Mouse (Mus musculus) cerebellum, adult 2 months (tissue): ENCODE measurements around the gene Schip1. TPM values are rescaled to one million over a fixed set of nuclear protein-coding genes. Genes with fewer than 3 reads are reported as not detected.

Experiments used
- DNase-seq, 2 experiments: peaks; one replicate each; pipeline ENCODE4 v3.0.0; 2021
- H3K27ac ChIP-seq: fragments of 200-500 bp; 2 replicates; pipeline ENCODE4 v1.5.1; 2012; ENCODE audit warnings: low read length, control low read depth, inconsistent platforms; ENCODE audit not compliant: insufficient read depth
- H3K27me3 ChIP-seq: fragments of 200-500 bp; 2 replicates; pipeline ENCODE4 v1.6.1; 2012; ENCODE audit warnings: inconsistent platforms, mild to moderate bottlenecking, low read length, moderate library complexity; ENCODE audit not compliant: control insufficient read depth, insufficient read depth
- H3K4me1 ChIP-seq: fragments of 200-500 bp; 2 replicates; pipeline ENCODE4 v1.6.1; 2011; ENCODE audit warnings: low read length; ENCODE audit not compliant: control insufficient read depth, insufficient read depth
- H3K4me3 ChIP-seq: fragments of 200-500 bp; replicated peaks from 2 replicates; pipeline ENCODE3; 2011; ENCODE audit warnings: mild to moderate bottlenecking, low read depth, low read length, control low read depth; ENCODE audit not compliant: insufficient read depth
- CTCF ChIP-seq: fragments of 200-500 bp; IDR thresholded peaks from 2 replicates; pipeline ENCODE4 v1.5.1; 2011; ENCODE audit warnings: low read depth, mild to moderate bottlenecking, control low read depth, low read length, moderate library complexity, borderline replicate concordance; ENCODE audit not compliant: insufficient read depth
- POLR2A ChIP-seq: fragments of 200-500 bp; IDR thresholded peaks from 2 replicates; pipeline ENCODE4 v1.6.1; 2011; ENCODE audit warnings: low read length, control low read depth, borderline replicate concordance; ENCODE audit not compliant: insufficient read depth
- WGBS: fragments of 180-500 bp; shearing (Covaris S2); methylation state at CpG from one replicate; pipeline ENCODE4 v1.1.7; 2018; 5-methylcytosine and 5-hydroxymethylcytosine counted together
- polyA plus RNA-seq: library from polyadenylated mRNA; depleted of rRNA; stranded (reverse); fragments of >200 nt; gene quantifications from 2 replicates; pipeline ENCODE4 v1.2.3, GENCODE M21; 2012

Gene Schip1
- polyA plus RNA-seq, 1 experiment: 208 TPM

DNA sequence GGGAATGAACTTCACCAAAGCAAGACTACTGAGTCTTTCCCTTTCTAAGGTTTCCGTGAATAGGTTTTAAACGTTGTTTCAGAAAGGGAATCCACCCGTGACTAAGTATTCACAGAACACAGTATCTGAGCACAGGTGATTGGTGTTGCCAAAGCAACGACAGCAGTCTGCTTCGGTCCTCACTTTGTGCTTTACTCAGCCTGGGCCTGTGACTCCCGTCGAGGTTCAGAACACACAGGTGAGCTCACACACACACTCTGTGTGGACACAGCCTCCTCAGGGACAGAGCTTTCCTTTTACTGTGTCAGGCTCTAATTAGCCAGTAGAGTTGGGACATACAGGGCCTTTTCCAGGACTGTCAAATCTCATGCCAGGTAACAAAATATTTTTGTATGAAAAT, 369.8 kb downstream of the Schip1 start:
- no peaks in the 10 kb centered on the region; the same call in 1 of the 2 replicates for H3K27me3 ChIP-seq
- H3K4me3 ChIP-seq: no peak overlapping the region
- H3K4me1 ChIP-seq: no peaks in the 10 kb centered on the region
- 55% methylated on average over 7 of the region's 7 CpGs for WGBS
- no peak for TF ChIP-seq CTCF
- TF ChIP-seq POLR2A: no peak
- H3K27ac ChIP-seq: no peak overlapping the region
- no peak for DNase-seq

DNA sequence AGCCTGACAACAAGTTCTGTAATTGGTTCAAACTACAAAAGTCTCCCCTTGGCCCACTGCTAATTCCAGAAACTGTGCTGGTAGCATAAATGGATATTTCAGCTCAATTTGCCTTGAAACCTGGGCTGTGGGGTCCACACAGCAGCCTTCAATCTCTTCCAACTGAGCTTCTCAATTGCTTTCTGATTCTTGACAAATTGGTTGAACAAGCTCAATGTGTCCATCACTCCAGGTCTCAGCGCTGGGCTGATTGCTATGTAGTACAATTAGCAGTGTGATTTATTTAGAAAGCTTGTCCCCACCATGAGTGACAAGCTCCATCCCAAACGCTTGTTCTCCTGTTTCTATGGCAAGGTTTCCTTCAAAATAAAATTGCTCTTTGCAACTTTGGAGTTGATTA, 370.3 kb downstream of the Schip1 start:
- DNase-seq: no peak
- TF ChIP-seq POLR2A (no peak), CTCF (no peak)
- H3K4me3 ChIP-seq: no peak overlapping the region
- 89% methylated on average over 2 of the region's 2 CpGs for WGBS
- H3K27ac ChIP-seq: no peak overlapping the region
- H3K4me1 ChIP-seq: no peaks in the 10 kb centered on the region
- H3K27me3 ChIP-seq: no peaks in the 10 kb centered on the region; the same call in 1 of the 2 replicates

DNA sequence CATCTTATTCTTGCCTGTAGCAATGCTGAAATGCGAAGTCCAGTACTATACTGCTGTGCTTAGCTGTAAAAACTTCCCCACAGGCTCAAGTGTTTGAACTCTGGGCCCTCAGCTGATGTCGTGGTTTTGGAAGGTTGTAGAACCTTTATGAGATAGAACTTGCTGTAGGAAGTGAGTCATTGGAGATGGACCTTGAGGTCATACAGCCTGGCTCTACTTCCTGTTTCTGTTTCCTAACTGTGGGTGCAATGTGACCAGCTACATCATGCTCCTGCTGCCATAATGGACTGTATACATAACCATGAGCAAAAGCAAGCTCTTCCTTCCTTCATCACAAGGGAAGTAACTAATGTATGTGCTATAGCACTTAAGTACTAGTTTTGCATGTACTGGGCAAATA, 383.9 kb downstream of the Schip1 start:
- 86% methylated on average over 2 of the region's 2 CpGs for WGBS
- DNase-seq: no peak
- no peak overlapping the region for H3K4me3 ChIP-seq
- no peak overlapping the region for H3K27ac ChIP-seq
- TF ChIP-seq CTCF (no peak), POLR2A (no peak)
- no peaks in the 10 kb centered on the region for H3K4me1 ChIP-seq
- H3K27me3 ChIP-seq: no peaks in the 10 kb centered on the region

DNA sequence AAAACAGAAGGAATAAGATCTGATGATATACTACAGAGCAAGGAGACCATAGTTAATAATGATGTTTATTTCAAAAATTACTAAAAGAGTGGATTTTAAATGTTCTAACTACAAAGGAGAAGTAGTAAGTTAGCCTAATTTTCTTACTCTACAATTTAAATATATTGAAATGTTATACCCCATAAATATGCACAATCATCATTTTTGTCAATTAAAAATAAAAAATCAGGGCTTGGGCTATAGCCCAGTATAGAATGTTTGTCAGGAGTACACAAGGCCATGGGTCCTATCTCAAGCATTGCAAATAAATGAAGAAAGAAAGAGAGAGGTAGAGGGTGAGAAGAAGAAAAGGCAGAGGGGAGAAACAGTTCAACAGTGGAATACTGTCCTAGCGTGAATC, 387.0 kb downstream of the Schip1 start:
- no peak for DNase-seq
- 97% methylated on average over 1 of the region's 1 CpGs for WGBS
- TF ChIP-seq POLR2A (no peak), CTCF (no peak)
- Histone ChIP-seq H3K4me1 (no peaks in the 10 kb centered on the region), H3K27me3 (no peaks in the 10 kb centered on the region), H3K27ac (no peak overlapping the region), H3K4me3 (no peak overlapping the region)

DNA sequence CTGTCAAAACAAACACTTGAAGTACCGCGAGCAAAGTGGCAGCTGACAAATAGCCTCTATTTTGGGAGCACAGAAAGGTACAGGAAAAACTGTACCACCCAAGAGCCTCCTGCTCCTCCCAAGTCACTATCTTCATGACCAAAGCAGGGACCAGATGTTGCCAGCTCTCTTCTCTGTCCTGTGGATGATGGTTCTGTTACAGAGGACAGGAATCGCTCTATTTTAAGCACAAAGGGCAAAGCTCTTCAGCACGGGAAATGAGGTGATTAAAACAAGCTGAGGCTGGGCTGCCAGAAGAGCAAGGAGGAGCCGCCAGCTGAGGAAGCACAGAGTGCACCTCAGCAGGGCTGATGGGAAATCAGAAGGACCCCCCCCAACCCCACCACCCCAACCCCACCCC, 388.7 kb downstream of the Schip1 start:
- no peak overlapping the region for H3K27ac ChIP-seq
- H3K4me1 ChIP-seq: no peaks in the 10 kb centered on the region
- 50% methylated on average over 5 of the region's 5 CpGs for WGBS
- no peak for DNase-seq
- H3K27me3 ChIP-seq: no peaks in the 10 kb centered on the region
- no peak overlapping the region for H3K4me3 ChIP-seq
- no peak for TF ChIP-seq POLR2A
- no peak for TF ChIP-seq CTCF

DNA sequence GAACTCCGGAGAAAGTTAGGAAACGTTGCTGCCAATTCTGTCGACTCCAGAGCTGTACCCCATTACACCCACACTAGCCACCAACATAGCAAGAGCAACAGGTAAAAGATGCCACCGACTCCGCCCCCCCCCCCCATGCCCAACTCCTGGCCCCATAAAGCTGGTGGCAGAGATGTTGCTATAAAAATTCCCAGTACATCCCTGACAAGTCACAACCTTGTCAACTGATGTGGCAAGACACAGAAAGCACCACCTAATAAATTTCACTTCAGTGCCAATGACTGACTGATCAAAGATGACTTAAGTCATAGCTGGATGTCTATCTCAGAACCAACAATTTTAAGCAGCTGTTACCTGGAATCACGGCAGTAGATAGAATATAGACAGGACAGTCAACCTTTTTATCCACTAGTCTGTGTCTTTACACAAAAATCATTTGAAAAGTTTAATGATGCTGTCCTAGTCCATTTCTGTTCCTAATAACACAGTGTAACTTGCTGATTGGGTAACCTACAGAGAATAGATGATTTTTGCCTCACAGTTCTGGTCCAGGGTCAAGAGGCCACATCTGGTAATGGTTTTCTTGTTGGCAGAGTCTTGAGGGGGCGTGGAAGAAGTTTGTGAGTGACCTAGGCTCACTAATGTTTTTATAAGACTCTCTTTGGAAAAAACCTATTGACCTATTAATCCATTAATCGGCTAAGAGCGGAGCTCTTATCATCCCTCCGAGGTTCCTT, 389.3 kb downstream of the Schip1 start:
- TF ChIP-seq CTCF (no peak), POLR2A (no peak)
- 79% methylated on average over 10 of the region's 10 CpGs for WGBS
- DNase-seq: no peak
- H3K4me3 ChIP-seq: no peak overlapping the region
- no peaks in the 10 kb centered on the region for H3K27me3 ChIP-seq
- no peaks in the 10 kb centered on the region for H3K4me1 ChIP-seq
- H3K27ac ChIP-seq: no peak overlapping the region

DNA sequence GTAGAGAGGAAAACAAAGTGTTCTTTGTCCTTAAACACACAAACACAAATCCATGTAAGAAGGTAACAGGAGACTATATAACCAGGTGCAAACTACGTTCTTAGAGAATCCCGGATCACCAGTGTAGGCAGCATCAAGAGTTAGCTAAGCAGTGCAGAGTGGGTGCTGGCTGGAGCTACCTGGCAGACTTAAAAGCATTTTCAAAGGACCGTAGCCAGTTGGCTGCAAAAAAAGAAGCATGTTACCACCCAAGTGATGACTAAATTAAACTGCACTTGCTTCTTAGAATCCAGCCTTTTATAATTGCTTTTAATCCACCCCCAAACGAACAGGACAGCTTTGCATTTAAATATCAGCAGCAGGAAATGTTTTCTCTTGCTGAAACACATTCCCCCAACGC, 402.0 kb downstream of the Schip1 start:
- no peak overlapping the region for H3K27ac ChIP-seq
- H3K4me3 ChIP-seq: no peak overlapping the region
- DNase-seq: no peak
- TF ChIP-seq CTCF: no peak
- no peak for TF ChIP-seq POLR2A
- WGBS: 23% methylated on average over 5 of the region's 5 CpGs
- no peaks in the 10 kb centered on the region; the same call in 1 of the 2 replicates for H3K27me3 ChIP-seq
- H3K4me1 ChIP-seq: no peaks in the 10 kb centered on the region

DNA sequence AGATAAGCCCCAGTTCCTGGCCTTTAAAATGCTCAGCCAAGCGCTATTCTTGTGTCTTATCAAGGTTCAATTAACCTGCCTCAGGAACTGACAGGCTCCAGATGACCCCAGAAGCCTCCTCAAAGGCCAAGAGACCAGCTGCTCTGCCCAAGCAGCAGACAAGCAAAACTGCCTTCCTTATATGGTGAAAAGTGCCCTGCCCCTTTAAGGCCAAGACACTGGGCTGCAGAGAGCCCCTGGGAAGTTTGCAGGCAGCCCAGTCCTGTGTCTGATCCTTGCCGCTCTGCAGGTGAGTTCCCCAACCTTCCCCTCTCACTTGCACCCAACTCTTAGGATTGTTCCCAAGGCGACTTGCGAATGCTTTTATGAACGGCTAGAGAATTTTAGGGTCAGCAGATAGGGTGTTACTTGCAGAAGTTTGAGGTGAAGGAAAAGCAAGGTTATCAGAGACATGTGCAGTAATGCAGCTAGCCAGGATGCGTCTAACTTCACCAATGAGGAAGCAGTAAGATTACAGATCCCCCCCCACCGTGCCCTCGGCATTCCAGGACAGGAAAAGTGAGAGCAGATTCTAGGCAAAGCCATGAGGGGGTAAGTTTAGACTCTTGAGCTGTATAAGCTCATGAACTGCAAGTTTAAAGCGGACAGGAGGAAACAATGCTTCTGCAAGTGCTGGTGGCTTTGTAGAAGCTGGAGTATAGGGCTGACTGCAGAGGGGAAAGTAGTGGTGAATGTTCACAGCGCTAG, 403.5 kb downstream of the Schip1 start:
- no peak for DNase-seq
- Histone ChIP-seq H3K4me1 (no peaks in the 10 kb centered on the region), H3K27ac (no peak overlapping the region), H3K4me3 (no peak overlapping the region), H3K27me3 (no peaks in the 10 kb centered on the region; the same call in 1 of the 2 replicates)
- no peak for TF ChIP-seq POLR2A
- no peak for TF ChIP-seq CTCF
- WGBS: 28% methylated on average over 10 of the region's 10 CpGs
